ENCODE assay signal across 9 mouse cellular contexts in the genomic region with DNA sequence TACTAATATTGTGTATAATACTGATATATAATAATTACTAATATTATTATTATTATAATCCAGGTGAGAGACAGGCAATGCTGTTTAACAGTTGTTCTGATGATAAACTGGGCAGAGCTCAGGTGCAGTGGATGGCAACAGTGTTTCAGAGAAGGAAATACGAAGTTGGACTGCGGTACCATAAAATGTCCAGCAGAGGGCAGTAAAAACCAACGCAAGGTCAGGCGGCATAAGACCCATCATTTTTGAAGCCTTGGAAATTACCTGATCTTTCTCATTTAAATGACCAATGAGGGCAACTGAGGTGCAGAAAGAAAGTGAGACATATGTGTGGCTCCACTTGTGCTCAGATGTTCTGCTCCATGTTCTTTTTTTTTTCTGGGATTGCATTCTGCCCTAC. TPM values are rescaled to one million over a fixed set of nuclear protein-coding genes. Genes with fewer than 3 reads are reported as not detected.
DNase-seq lines count a peak whose midpoint lies in the region; ATAC-seq and TF ChIP-seq lines count a peak whose summit lies in the region.
"Had no signal": no experiment of that assay in that cellular context is flagged by ENCODE, and none has a peak within 500 bp of the region (broad histone marks: within the 10 kb centered on the region; RNA-seq: fewer than 3 reads in every experiment).

No protein-coding gene starts in this region.

- H3K4me2 ChIP-seq in heart, embryonic 11.5 days = no peak overlapping the region
- H3K4me2 ChIP-seq in forebrain, embryonic 13.5 days = no peak overlapping the region
- H3K4me2 ChIP-seq: neural tube, embryonic 13.5 days had no signal

- H3K9ac ChIP-seq in heart, embryonic 11.5 days (ENCODE audit: low read depth, low read length) = no peak overlapping the region
- no peak overlapping the region for H3K9ac ChIP-seq in forebrain, embryonic 13.5 days
- H3K9ac ChIP-seq: neural tube, embryonic 13.5 days had no signal

- peak; percentile 79 for TF ChIP-seq CTCF in cerebellum, adult 2 months (IDR thresholded peaks at IDR 0.05; ENCODE audit: borderline replicate concordance, insufficient read depth, low read depth, low read length)

- no peaks in the 10 kb centered on the region for H3K36me3 ChIP-seq in heart, embryonic 11.5 days (ENCODE audit: control insufficient read depth, insufficient read depth, low read length)
- no peaks in the 10 kb centered on the region for H3K36me3 ChIP-seq in forebrain, embryonic 13.5 days (ENCODE audit: poor library complexity, severe bottlenecking)
- H3K36me3 ChIP-seq: neural tube, embryonic 13.5 days had no signal

- H3K4me3 ChIP-seq in heart, embryonic 11.5 days (ENCODE audit: low read depth, low read length) = no peak overlapping the region
- H3K4me3 ChIP-seq in cerebellum, adult 2 months (replicated peaks; ENCODE audit: insufficient read depth, low read depth, low read length) = no peak overlapping the region
- no peak overlapping the region for H3K4me3 ChIP-seq in forebrain, embryonic 13.5 days
- H3K4me3 ChIP-seq: neural tube, embryonic 13.5 days had no signal

- peak; percentile 38 to 74 for DNase-seq in heart, adult 18-20 months
- peak; percentile 42 to 57 for DNase-seq in right cerebral cortex, adult 2 months (ENCODE audit: low spot score in 2 of 2)
- no peak for DNase-seq in right cerebral cortex, postnatal 14 days
- DNase-seq in cerebellum, adult 2 months = peak; percentile 41 to 43
- peak; percentile 71 for DNase-seq in kidney, postnatal 14 days

- no peak overlapping the region for H3K27ac ChIP-seq in heart, embryonic 11.5 days (ENCODE audit: low read depth, low read length)
- H3K27ac ChIP-seq in cerebellum, adult 2 months (ENCODE audit: insufficient read depth, low read length) = no peak overlapping the region
- H3K27ac ChIP-seq in forebrain, embryonic 13.5 days = no peak overlapping the region
- H3K27ac ChIP-seq: neural tube, embryonic 13.5 days had no signal

- no peak for ATAC-seq in heart, embryonic 11.5 days (replicated peaks; ENCODE audit: insufficient number of reproducible peaks, low FRiP score, low TSS enrichment)
- ATAC-seq in neutrophil, adult 5-6 weeks (ENCODE audit: extremely low read depth, insufficient number of reproducible peaks, low FRiP score, poor library complexity, severe bottlenecking) = peak; percentile 54; the same call in 1 of the 2 replicates
- no peak for ATAC-seq in forebrain, embryonic 13.5 days

- H3K9me3 ChIP-seq in heart, embryonic 11.5 days (replicated peaks; ENCODE audit: control insufficient read depth, low read length) = no peaks in the 10 kb centered on the region
- no peaks in the 10 kb centered on the region for H3K9me3 ChIP-seq in forebrain, embryonic 13.5 days (replicated peaks)
- H3K9me3 ChIP-seq: neural tube, embryonic 13.5 days had no signal

- peaks cover 40% of the 10 kb centered on the region for H3K27me3 ChIP-seq in heart, embryonic 11.5 days (ENCODE audit: control insufficient read depth, insufficient read depth, low read length)
- no peaks in the 10 kb centered on the region for H3K27me3 ChIP-seq in cerebellum, adult 2 months (ENCODE audit: control insufficient read depth, insufficient read depth, low read length)
- H3K27me3 ChIP-seq in forebrain, embryonic 13.5 days = peaks cover 69% of the 10 kb centered on the region

- peaks cover 4% of the 10 kb centered on the region for H3K4me1 ChIP-seq in heart, embryonic 11.5 days (ENCODE audit: control insufficient read depth, insufficient read depth, low read length)
- H3K4me1 ChIP-seq in cerebellum, adult 2 months (ENCODE audit: control insufficient read depth, insufficient read depth, low read length) = no peaks in the 10 kb centered on the region
- H3K4me1 ChIP-seq in forebrain, embryonic 13.5 days = peaks cover 10% of the 10 kb centered on the region; the same call in 1 of the 2 replicates

- no peak for TF ChIP-seq POLR2A in cerebellum, adult 2 months (IDR thresholded peaks at IDR 0.05; ENCODE audit: borderline replicate concordance, insufficient read depth, low read length)

- WGBS in heart, embryonic 11.5 days (ENCODE audit: insufficient replicate concordance) = 0% methylated on average over 4 of the region's 4 CpGs
- WGBS in cerebellum, adult 2 months = under 1% methylated on average over 4 of the region's 4 CpGs
- 0% methylated on average over 4 of the region's 4 CpGs for WGBS in forebrain, embryonic 13.5 days

RNA-seq across cellular contexts. Expression of a gene that starts 21.9 kb away (rescaled TPM):
- total RNA-seq in heart, adult 18-20 months (2021) = under 1 TPM; 0.10 to 0.28 TPM
- polyA plus RNA-seq in heart, embryonic 11.5 days (2014; fragmentation: Nextera tagmentation; extraction: Ambion mirVana) = 0.43 and 0.66 TPM in 2 replicates
- polyA plus RNA-seq in cerebellum, adult 2 months (2012; rRNA removed) = 0.47 and 0.70 TPM in 2 replicates
- 0.12 and 1.7 TPM in 2 replicates for total RNA-seq in neutrophil, adult 5-6 weeks (2017)
- polyA plus RNA-seq in forebrain, embryonic 13.5 days (2015; fragmentation: Nextera tagmentation; extraction: Ambion mirVana) = 0.35 and 0.58 TPM in 2 replicates

RNA-seq across cellular contexts. Expression of a gene that starts 24.7 kb away (rescaled TPM):
- under 1 TPM in 1 of 2 experiments, not detected in 1; 0.57 TPM for total RNA-seq in heart, adult 18-20 months (2021)
- 0.30 and 0.51 TPM in 2 replicates for polyA plus RNA-seq in heart, embryonic 11.5 days (2014; fragmentation: Nextera tagmentation; extraction: Ambion mirVana)
- 2.5 and 2.8 TPM in 2 replicates for polyA plus RNA-seq in cerebellum, adult 2 months (2012; rRNA removed)
- total RNA-seq in neutrophil, adult 5-6 weeks (2017) = not detected in 2 replicates
- 0.53 and 0.88 TPM in 2 replicates for polyA plus RNA-seq in forebrain, embryonic 13.5 days (2015; fragmentation: Nextera tagmentation; extraction: Ambion mirVana)

RNA-seq across cellular contexts. Expression of a gene that starts 26.5 kb away (rescaled TPM):
- under 1 TPM in 1 of 2 experiments, not detected in 1; 0.10 TPM for total RNA-seq in heart, adult 18-20 months (2021)
- 0.03 and 0.23 TPM in 2 replicates for polyA plus RNA-seq in heart, embryonic 11.5 days (2014; fragmentation: Nextera tagmentation; extraction: Ambion mirVana)
- 1.3 and 1.4 TPM in 2 replicates for polyA plus RNA-seq in cerebellum, adult 2 months (2012; rRNA removed)
- not detected in 2 replicates for total RNA-seq in neutrophil, adult 5-6 weeks (2017)
- 0.33 and 0.43 TPM in 2 replicates for polyA plus RNA-seq in forebrain, embryonic 13.5 days (2015; fragmentation: Nextera tagmentation; extraction: Ambion mirVana)

RNA-seq across cellular contexts. Expression of a gene that starts 53.8 kb away (rescaled TPM):
- total RNA-seq in heart, adult 18-20 months (2021) = 10 to 100 TPM; 14.0 to 15.6 TPM
- polyA plus RNA-seq in heart, embryonic 11.5 days (2014; fragmentation: Nextera tagmentation; extraction: Ambion mirVana) = 12.1 and 13.5 TPM in 2 replicates
- polyA plus RNA-seq in cerebellum, adult 2 months (2012; rRNA removed) = 7.4 and 8.5 TPM in 2 replicates
- 7.4 and 8.4 TPM in 2 replicates for total RNA-seq in neutrophil, adult 5-6 weeks (2017)
- 4.7 and 4.8 TPM in 2 replicates for polyA plus RNA-seq in forebrain, embryonic 13.5 days (2015; fragmentation: Nextera tagmentation; extraction: Ambion mirVana)
